Mouse (Mus musculus) heart, embryonic 14.5 days (tissue): ENCODE data around the gene Nol12. TPM values are rescaled to one million over a fixed set of nuclear protein-coding genes. Genes with fewer than 3 reads are reported as not detected.

Experiments used
- ATAC-seq: fragments of 200-750 bp; cut with Nextera tagmentation; 2 replicates; pipeline ENCODE4 v1.8.0; 2017; ENCODE audit warnings: low read depth, moderate TSS enrichment; ENCODE audit not compliant: insufficient number of reproducible peaks, insufficient read depth, low FRiP score
- H3K27ac ChIP-seq, 2 experiments: fragments of 200-500 bp in 1 of 2; fragments of 300-500 bp in 1 of 2; sonication (generic) in 1 of 2; replicated peaks in 1 of 2; 2 replicates each; pipeline ENCODE4 v1.5.1; 2012 to 2014; ENCODE audit warnings: low read depth in 2 of 2, low read length in 2 of 2, control low read depth in 1 of 2, mild to moderate bottlenecking in 1 of 2, mixed read lengths in 1 of 2; ENCODE audit not compliant: control insufficient read depth in 1 of 2, insufficient read depth in 1 of 2
- H3K27me3 ChIP-seq: fragments of 300-500 bp; sonication (generic); 2 replicates; pipeline ENCODE4 v1.6.1; 2014; ENCODE audit warnings: mild to moderate bottlenecking, low read length, control low read depth; ENCODE audit not compliant: control insufficient read depth, insufficient read depth
- H3K36me3 ChIP-seq: fragments of 300-500 bp; sonication (generic); 2 replicates; pipeline ENCODE4 v1.6.1; 2014; ENCODE audit warnings: mild to moderate bottlenecking, control low read depth, low read length, mixed read lengths; ENCODE audit not compliant: control insufficient read depth, insufficient read depth
- H3K4me1 ChIP-seq, 2 experiments: fragments of 200-500 bp in 1 of 2; fragments of 300-500 bp in 1 of 2; sonication (generic) in 1 of 2; 2 replicates each; pipeline ENCODE4 v1.6.1; 2012 to 2014; ENCODE audit warnings: low read length in 2 of 2, control low read depth in 1 of 2, mixed read lengths in 1 of 2; ENCODE audit not compliant: control insufficient read depth in 2 of 2, insufficient read depth in 2 of 2
- H3K4me2 ChIP-seq: fragments of 300-500 bp; sonication (generic); 2 replicates; pipeline ENCODE4 v1.6.1; 2014; ENCODE audit warnings: mild to moderate bottlenecking, low read length
- H3K4me3 ChIP-seq, 2 experiments: fragments of 200-500 bp in 1 of 2; fragments of 300-500 bp in 1 of 2; sonication (generic) in 1 of 2; 2 replicates each; pipeline ENCODE4 v1.5.1; 2012 to 2014; ENCODE audit warnings: low read length in 2 of 2, mild to moderate bottlenecking in 2 of 2, control low read depth in 1 of 2, low read depth in 1 of 2, moderate library complexity in 1 of 2; ENCODE audit not compliant: control insufficient read depth in 1 of 2, insufficient read depth in 1 of 2
- H3K9ac ChIP-seq: fragments of 300-500 bp; sonication (generic); 2 replicates; pipeline ENCODE4 v1.6.1; 2014; ENCODE audit warnings: mild to moderate bottlenecking, low read length
- H3K9me3 ChIP-seq: fragments of 300-500 bp; sonication (generic); 2 replicates; pipeline ENCODE4 v1.6.1; 2016; ENCODE audit warnings: low read length, control low read depth; ENCODE audit not compliant: control insufficient read depth
- WGBS: fragments of 180-500 bp; shearing (Covaris S2); extraction: QIAGEN DNeasy Blood & Tissue Kit; methylation state at CpG from one replicate; pipeline ENCODE4 v1.1.7; 2014; 5-methylcytosine and 5-hydroxymethylcytosine counted together
- polyA plus RNA-seq: library from polyadenylated mRNA; unstranded; fragments of >200 nt; fragmentation: Nextera tagmentation; extraction: Ambion mirVana; gene quantifications from 2 replicates; pipeline ENCODE4 v1.2.1, GENCODE M21; 2014

The Nol12 gene
- polyA plus RNA-seq, 1 experiment from 2014 or later = 30.5 TPM

- H3K27me3 ChIP-seq = no peaks in the 10 kb centered on the region
- H3K36me3 ChIP-seq = peaks cover 22% of the 10 kb centered on the region
- H3K4me3 ChIP-seq = peak overlapping the region; percentile 53 to 72
- ATAC-seq = peak; percentile 23; the same call in 1 of the 2 replicates
- peak overlapping the region; percentile 93 to 98 for H3K27ac ChIP-seq
- H3K9me3 ChIP-seq = no peaks in the 10 kb centered on the region
- peak overlapping the region; percentile 80 for H3K9ac ChIP-seq
- peaks cover 32 to 41% of the 10 kb centered on the region in 2 experiments for H3K4me1 ChIP-seq
- H3K4me2 ChIP-seq = peak overlapping the region; percentile 89
- WGBS = under 1% methylated on average over 28 of the region's 35 CpGs
These were observed 6.8 kb upstream of the Nol12 start for GRCm38 (mm10) chr15:78927788-78928457.

GRCm38 (mm10) chr15:78928539-78928938 lies 6.2 kb upstream of the Nol12 start:
- Histone ChIP-seq H3K36me3 (peaks cover 22% of the 10 kb centered on the region), H3K4me2 (peak overlapping the region; percentile 89), H3K27me3 (no peaks in the 10 kb centered on the region), H3K9me3 (no peaks in the 10 kb centered on the region), H3K4me3 (peak overlapping the region; percentile 12 to 53; a peak in 3 of 4 replicates), H3K4me1 (peaks cover 32 to 41% of the 10 kb centered on the region in 2 experiments), H3K27ac (peak overlapping the region; percentile 24 to 98; a peak in 1 of 4 replicates), H3K9ac (peak overlapping the region; percentile 80)
- ATAC-seq = no peak
- 48% methylated on average over 8 of the region's 8 CpGs for WGBS

- peaks cover 22% of the 10 kb centered on the region for H3K36me3 ChIP-seq
- H3K27ac ChIP-seq = no peak overlapping the region
- 84% methylated on average over 6 of the region's 6 CpGs for WGBS
- no peak overlapping the region for H3K4me2 ChIP-seq
- H3K4me3 ChIP-seq = no peak overlapping the region
- no peaks in the 10 kb centered on the region for H3K27me3 ChIP-seq
- H3K4me1 ChIP-seq = peaks cover 29 to 40% of the 10 kb centered on the region in 2 experiments
- H3K9me3 ChIP-seq = no peaks in the 10 kb centered on the region
- H3K9ac ChIP-seq = no peak overlapping the region
- no peak for ATAC-seq
These were observed 4.5 kb upstream of the Nol12 start for GRCm38 (mm10) chr15:78930192-78930706.

DNA sequence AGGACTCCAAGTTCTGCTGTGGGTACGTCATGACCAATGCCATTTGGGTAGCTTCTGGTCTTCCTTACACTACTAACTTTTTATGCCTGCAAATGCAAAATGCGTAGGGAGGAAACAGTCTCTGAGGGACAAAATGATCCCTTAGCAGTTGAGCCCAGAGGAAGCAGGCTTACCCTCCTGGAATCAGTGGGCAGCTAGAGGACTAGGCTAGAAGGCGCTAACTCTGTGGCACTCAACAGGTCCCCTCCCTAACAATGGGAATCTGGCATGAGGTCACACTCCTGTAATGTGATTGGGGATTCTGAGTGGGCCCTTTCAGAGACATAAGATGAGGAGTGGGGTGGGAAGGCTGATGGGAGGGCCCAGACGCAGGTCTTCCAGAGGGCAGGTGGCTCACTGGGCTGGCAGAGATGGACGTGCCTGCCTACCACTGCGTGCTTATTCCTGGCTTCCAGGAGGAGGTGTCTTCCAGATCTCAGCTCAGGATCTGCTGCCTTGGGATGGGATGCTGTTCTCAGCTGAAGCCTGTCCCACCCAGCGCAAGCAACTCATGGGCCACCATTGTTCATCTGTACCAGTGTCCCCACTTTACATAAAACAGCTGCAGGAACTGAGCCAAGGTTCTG lies 3.8 kb upstream of the Nol12 start:
- Histone ChIP-seq H3K4me1 (peaks cover 24 to 40% of the 10 kb centered on the region in 2 experiments), H3K36me3 (peaks cover 22% of the 10 kb centered on the region), H3K27ac (no peak overlapping the region), H3K4me2 (no peak overlapping the region), H3K27me3 (no peaks in the 10 kb centered on the region), H3K9me3 (no peaks in the 10 kb centered on the region), H3K4me3 (no peak overlapping the region), H3K9ac (no peak overlapping the region)
- ATAC-seq = no peak
- 66% methylated on average over 7 of the region's 7 CpGs for WGBS

GRCm38 (mm10) chr15:78931577-78931976 lies 3.2 kb upstream of the Nol12 start:
- Histone ChIP-seq H3K9me3 (no peaks in the 10 kb centered on the region), H3K4me1 (peaks cover 18 to 38% of the 10 kb centered on the region in 2 experiments), H3K4me2 (no peak overlapping the region), H3K4me3 (no peak overlapping the region), H3K27me3 (no peaks in the 10 kb centered on the region), H3K9ac (no peak overlapping the region), H3K36me3 (peaks cover 22% of the 10 kb centered on the region), H3K27ac (no peak overlapping the region)
- ATAC-seq = no peak
- WGBS = 20% methylated on average over 3 of the region's 3 CpGs

GRCm38 (mm10) chr15:78936403-78936802 lies 1.7 kb downstream of the Nol12 start:
- H3K9me3 ChIP-seq = no peaks in the 10 kb centered on the region
- H3K4me3 ChIP-seq = no peak overlapping the region
- H3K27ac ChIP-seq = no peak overlapping the region
- no peak overlapping the region for H3K4me2 ChIP-seq
- H3K9ac ChIP-seq = no peak overlapping the region
- H3K27me3 ChIP-seq = no peaks in the 10 kb centered on the region
- 87% methylated on average over 12 of the region's 12 CpGs for WGBS
- H3K4me1 ChIP-seq = peaks cover 2 to 16% of the 10 kb centered on the region in 2 experiments; a peak in 3 of 4 replicates
- no peak for ATAC-seq
- peaks cover 47% of the 10 kb centered on the region for H3K36me3 ChIP-seq

GRCm38 (mm10) chr15:78937311-78937710 lies 2.6 kb downstream of the Nol12 start:
- Histone ChIP-seq H3K27me3 (no peaks in the 10 kb centered on the region), H3K36me3 (peaks cover 54% of the 10 kb centered on the region), H3K4me2 (no peak overlapping the region), H3K4me3 (no peak overlapping the region), H3K9me3 (no peaks in the 10 kb centered on the region), H3K27ac (no peak overlapping the region), H3K9ac (no peak overlapping the region), H3K4me1 (peaks cover 2 to 15% of the 10 kb centered on the region in 2 experiments; a peak in 3 of 4 replicates)
- WGBS = 89% methylated on average over 10 of the region's 10 CpGs
- no peak for ATAC-seq
